Mouse (Mus musculus) ovary, postnatal 14 days (tissue): ENCODE results near the gene Lztr1.

Experiments
- DNase-seq: peaks from one replicate; pipeline ENCODE4 v3.0.0; 2022; ENCODE audit warnings: low spot score

The Lztr1 gene

GRCm38 (mm10) chr16:17557947-17558480 is 49.5 kb downstream of the Lztr1 start:
- peak; percentile 72 for DNase-seq

- no peak for DNase-seq
Observed at GRCm38 (mm10) chr16:17558811-17559210, 50.3 kb downstream of the Lztr1 start.

GRCm38 (mm10) chr16:17559396-17560027 is 51.0 kb downstream of the Lztr1 start:
- no peak for DNase-seq

GRCm38 (mm10) chr16:17561128-17561750 is 52.8 kb downstream of the Lztr1 start, which contains the start of gene Lrrc74b:
Gene Lrrc74b (minus strand): TSS chr16:17561247.
- DNase-seq = peak; percentile 71

GRCm38 (mm10) chr16:17561751-17562208 is 53.3 kb downstream of the Lztr1 start, which contains the start of gene P2rx6:
Gene P2rx6 (plus strand): TSS chr16:17561885.
- DNase-seq = peak; percentile 42

- no peak for DNase-seq
Observed at GRCm38 (mm10) chr16:17563580-17563979, 55.1 kb downstream of the Lztr1 start.

GRCm38 (mm10) chr16:17564221-17564620 is 55.7 kb downstream of the Lztr1 start:
- DNase-seq = no peak

- no peak for DNase-seq
Observed at GRCm38 (mm10) chr16:17564771-17565170, 56.3 kb downstream of the Lztr1 start.

GRCm38 (mm10) chr16:17566186-17566585 is 57.7 kb downstream of the Lztr1 start:
- no peak for DNase-seq
